Mouse (Mus musculus) MN1 (cell line): ENCODE measurements at regions not wholly inside any gene's neighbourhood (a gene's known extent, or its start where the extent isn't known, plus 50 kb on each side); places are given as distances from the start of the nearest gene placed in this dataset.

Experiments
- DNase-seq: peaks from one replicate; pipeline ENCODE4 v3.0.0-alpha.2; 2016; ENCODE audit warnings: low spot score

DNA sequence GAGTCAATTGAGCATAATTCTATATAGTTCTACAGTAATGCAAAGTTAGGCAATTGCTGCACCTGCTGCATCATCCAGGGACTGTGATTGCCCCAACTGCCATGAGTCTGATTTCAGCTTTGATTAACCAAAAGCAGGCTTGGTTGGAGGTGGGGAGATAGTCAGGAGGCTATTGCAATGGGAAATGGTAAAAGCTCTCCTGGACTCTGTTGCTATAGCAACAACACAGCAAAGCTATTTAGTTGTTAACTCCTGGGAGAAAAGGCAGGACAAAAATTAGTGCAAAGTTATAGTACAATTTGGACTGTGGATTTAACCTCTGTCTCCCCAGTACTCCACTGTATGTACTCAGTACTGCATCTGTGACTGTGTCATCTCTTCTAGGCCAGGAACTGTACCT is 51.7 kb upstream of the Rasgrf1 start:
- DNase-seq = no peak

DNA sequence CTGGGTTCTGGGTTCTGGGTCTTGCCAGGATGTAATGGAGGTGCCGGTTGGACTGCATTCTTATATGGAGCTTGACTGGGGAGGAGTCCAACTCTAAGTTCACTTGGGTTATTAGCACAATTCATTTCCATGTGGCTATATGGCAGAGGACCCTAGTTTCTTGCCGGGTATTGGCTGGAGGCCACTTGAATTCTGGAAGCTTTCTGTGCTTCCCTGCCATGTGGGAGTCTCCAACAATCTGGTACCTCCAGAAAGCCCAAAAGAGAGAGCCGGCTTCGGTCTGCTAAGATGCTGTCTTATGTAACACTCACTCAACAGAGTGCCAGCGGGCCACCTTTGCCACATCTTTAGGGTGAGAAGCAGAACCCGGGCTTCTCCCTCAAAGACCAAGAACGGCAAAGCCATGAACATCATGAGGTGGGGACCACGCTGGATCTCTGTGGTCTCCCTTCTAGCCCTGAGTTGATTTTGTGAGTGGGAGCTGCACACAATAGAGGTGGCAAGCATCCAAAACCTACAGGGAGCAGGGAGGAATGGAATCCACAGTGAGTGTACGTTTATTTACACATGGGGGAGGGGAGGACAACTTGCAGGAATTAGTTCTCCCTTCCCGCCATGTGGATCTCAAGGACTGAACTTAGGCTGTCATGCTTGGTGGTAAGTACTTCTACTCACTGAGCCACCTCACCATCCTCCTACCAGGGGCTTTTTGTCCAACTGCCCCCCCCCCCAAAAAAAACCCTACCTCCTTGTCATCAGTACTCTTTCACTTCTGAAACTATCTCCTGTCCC is 59.0 kb upstream of the Rasgrf1 start:
- no peak for DNase-seq

DNA sequence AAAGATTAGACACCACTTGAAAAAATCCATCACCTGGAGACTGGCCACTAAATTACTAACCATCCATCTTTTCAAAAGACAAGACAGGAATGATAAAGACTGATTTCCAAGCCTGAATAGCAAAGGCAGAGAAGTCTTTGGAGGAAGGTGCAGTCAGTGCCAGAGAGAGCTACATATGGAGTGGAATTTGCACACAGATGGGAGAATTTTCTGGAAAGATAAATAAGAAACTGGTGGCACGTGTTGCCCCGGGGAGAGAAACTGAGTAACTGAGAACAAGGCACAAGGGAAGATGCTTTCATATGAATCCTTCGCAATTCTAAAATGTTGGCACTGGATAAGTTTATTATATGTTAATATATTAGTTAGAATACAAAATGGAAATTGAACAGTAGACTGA is 59.8 kb upstream of the Rasgrf1 start:
- DNase-seq = no peak

DNA sequence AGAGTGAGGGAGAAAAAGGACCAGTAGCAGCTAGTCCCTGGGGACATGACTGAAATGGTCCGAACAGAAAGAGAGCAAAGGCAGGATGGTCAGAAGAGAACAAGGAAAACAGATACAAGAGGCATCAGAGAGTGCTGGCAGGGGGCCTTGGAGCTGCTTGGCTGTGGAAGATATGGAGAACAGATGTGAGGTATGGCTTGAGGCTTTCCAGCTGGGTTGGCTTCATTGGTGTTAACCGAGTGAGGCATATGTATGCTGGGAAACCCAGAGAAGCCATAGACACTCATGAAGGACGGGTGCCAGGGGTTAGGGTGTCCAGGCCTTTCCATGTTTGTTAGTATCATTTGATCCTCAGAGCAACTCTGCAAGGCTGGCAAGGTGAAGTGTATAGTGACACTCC is 61.1 kb upstream of the Rasgrf1 start:
- DNase-seq = no peak

DNA sequence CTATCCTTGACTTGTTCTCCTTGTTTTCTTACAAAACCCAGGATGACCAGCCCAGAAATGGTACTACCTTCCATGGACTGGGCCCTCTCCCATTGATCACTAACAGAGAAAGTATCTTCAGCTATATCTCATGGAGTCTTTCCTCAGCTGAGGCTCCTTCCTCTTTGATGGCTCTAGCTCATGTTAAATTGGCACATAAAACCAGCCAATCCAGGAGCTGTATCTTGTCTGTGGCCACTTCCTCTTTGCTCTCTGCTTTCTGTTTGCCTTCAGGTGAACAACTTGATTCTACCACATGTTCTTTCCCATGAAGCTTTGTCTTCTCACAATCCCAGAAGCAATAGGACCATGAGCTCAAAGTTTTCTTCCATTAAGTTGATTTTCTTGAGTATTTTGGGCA is 62.7 kb upstream of the Rasgrf1 start:
- no peak for DNase-seq

DNA sequence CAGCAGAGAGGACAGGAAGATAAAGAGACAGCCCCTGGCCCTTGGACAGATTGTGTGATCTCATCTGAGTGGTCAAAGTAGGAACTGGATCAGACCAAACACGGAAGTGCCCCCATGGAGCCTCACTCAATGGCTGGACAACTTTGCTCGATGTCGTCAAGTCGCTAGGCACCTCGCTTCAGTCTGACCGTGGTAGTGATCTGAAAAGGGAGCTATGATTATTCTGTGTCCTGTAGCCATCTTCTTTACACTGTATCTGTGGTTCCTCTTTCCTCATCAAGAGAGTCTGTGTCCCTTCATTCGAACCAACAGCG is 67.0 kb upstream of the Rasgrf1 start:
- no peak for DNase-seq

DNA sequence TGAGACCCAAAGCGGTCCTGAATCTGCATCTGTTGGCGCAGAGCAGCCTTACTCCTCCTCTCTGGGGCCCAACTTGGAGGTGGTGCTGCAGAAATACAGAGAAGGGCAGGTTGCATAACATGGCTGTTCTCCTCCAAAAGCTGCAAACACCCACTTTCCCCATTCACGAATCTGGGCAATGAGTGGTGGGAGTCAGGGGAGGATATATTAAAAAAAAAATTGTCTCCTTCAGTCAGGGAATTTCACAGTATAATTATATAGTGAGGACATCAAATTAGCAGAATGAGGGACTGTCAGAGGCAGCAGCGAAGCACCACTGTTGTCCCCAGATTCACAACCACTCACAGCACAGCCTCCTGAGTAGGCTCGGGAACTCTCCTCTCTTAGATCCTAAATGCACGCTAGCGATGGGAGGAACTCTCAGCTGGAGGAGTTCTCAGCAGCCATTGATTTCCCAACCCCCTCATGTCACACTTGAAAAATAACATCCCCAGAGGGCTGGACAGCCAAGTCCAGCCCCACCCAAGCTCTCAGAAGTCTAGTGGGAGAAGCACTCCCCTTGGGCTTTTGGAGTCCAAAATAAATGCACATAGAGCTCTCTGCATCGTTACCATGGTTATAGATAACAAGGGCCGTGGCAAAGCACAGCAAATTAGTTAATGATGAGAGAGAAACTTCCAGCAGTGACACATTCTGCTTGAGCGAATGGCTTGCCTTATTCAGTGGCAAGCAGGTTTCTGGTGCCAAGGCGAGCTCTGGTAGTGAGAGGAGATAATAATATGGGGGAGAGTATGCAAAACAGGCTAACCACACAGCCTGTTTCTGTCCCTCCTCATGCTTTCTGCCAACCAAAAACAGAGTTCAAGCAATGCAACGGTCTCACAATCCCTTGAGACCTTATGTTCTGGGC is 67.6 kb upstream of the Rasgrf1 start:
- DNase-seq = no peak

DNA sequence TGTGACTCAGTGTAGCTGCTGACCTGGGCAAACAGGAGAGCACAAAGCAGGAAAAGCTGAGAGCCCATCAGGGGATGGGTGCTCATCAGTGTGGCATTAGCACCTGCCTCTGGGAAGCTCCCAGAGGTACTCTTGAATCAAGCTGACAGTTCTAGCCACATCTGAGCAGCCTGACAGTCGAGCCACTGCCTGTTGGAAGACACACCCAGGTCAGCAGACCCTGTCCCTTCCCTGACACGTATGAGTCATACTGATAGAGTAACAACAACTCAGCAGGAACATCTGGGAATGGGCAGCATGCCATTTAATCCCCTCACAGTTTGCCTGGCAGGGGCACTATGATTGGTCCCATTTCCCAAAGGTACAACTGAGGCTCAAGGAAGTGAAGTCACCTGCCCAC is 68.3 kb upstream of the Rasgrf1 start:
- DNase-seq = no peak

DNA sequence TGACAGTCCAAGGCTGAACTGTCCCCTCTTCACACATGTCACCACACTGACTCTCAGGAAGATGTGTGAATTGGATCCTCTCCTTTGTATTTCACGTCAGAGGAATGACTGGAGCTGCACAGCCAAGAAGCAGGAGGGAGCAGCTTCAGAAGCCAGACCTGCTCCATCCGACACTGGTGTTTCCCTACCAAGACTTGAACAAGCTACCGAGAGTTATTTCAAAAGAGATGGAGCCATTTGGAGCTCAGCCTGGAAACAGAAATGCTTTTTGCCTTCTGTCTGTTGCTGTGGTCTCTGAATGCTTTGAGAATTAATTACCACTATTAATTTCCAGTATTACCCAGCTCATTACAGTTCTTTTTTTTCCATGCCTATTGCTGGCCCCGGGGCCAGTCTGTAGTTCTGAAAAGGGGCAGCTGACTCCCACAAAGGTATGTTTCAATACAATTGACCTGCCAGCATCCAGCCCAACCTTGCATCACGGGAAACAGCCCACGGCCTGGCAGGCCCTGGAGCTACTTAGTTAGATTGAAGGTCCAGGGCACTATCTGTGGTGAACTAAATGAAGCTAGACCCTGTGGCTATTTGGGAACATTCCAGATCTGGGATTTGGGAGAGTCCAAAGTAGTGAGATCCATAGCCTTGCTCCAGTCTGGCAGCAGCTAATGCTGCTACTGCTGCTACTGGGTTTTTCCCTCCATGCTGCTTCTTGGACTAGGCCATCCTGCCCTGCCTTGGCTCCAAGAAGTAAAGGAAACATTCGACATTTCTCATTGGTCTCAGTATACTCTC is 73.1 kb upstream of the Rasgrf1 start:
- no peak for DNase-seq

DNA sequence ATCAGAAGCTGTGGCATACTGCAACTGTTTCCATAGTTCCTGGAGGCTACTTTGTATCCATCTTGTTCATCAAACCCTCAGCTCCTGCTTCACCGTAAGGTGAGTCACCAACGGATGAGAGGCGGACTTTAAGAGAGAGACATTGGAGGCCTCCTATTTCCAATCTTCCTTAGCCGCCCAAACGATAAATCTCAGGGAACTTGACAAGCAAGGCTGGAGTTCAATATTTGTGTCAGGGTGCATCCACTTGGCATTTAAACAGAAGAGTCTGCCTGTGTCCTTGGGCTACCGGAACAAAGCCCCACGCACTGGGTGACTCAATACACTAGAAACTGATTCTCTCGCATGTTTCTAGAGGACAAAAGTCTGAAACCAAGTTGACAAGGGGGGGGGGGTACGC is 76.1 kb upstream of the Rasgrf1 start:
- DNase-seq = no peak

DNA sequence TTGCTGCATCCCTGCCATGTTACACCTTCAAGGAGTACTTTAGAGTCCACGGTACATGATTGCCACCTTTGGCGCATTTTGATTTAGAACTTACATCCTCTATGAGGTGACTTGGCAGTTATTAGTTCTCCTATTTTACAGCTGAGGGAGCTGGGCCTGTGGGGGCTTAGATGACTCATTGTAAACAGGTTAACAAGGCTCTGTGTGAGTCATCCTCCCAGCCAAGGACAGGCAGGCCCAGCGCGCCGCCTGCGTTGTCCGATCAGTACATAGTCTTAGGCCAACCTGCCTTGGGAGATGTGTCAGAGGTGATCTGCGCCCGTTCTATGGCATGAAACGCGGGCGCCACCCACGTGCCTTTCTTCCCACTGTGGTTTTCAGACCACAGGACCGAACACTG is 77.9 kb upstream of the Rasgrf1 start:
- DNase-seq = peak; percentile 48

DNA sequence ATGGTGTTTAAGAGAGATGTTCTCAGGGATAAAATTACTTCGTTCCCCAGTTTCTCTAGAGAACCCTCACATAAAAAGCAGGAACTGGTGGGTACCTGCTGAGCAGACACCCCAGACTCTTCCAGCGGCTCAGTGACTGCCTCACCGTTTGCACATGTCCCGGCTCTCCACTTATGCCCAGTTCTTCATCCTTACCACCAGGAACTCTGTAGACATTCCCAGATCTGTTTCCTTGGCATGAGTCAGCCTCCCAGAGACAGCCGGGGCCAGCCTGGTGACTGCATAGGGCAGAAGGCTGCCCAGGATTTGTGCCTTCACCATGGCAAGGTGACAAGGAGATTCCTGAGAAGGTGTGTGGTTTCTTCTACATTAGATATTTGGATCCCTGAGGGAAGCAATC is 81.6 kb upstream of the Rasgrf1 start:
- no peak for DNase-seq

DNA sequence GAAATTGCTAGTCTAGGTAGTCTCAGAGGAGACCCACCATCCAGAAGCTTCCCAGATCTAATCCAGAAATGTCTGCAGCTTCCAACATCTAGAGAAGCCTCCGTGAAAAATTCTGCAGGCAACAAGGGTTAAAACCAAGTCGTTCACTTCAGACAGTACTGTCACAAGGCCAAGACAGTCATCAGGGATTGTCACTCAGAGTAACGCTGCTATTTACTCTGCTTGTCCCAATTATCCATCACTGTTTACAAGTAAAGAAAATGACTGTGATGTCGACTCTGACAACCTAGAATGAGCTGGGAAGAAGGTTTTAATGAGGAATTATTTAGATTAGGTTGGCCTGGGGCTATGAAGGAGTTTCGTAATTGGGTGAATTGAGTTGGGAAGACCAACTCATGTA is 82.1 kb upstream of the Rasgrf1 start:
- no peak for DNase-seq

DNA sequence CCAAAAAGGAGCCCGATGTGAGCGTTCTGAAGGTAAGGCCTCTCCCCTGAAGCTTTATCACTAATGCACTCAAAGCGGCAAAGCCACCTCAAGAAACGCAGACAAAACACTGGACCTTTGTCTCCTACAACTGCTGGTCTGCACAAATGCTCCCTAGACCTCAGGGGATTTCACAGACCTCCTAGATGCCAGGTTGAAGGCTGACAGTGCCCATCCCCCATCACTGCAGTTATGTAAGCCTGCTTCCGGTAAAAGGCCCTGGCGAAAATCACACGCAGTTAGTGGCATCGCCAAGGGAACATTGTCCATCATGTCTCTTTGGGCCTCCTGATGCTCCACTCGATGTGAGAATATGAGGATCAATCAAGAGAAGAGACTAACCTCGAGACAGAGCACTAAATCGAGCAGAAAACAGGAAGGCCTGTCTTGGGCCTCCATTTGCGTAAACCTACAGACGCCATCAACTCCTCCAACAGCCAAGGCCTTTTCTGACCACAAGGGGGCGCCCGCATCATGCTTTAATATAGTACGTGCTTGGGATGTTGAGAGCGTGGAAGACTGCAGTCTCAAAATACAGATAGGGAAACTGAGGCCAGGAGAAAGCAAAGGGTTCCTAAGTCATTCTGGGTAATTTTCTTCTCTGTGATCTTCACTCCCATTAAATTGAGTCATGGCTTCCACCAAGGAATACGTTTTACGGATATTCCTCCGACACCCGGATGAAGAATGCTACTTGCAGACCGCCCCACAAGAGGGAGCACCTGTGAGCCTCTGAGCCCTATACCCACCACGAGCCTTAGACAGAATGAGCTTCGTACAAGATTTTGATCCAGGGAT is 82.8 kb upstream of the Rasgrf1 start:
- peak; percentile 77 for DNase-seq

DNA sequence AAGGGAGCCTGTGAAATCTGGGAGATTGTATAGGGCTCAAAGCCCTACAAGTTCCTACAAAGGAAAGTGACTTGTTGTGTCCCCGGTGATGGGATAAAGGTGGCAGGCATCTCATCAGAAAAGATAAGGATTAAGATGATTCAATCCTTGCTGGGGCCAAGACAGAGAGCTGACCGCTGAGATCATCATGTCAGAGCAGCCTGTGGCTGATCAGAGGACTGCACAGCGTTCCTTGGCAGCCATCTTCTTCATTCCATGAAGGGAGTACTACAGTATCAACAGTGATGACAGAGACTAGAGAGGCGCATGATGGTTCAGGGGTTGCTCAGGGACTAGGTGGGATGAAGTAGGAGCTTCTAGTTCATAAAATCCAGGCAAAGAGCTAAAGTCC is 83.6 kb upstream of the Ankrd34c start:
- DNase-seq = peak; percentile 59

DNA sequence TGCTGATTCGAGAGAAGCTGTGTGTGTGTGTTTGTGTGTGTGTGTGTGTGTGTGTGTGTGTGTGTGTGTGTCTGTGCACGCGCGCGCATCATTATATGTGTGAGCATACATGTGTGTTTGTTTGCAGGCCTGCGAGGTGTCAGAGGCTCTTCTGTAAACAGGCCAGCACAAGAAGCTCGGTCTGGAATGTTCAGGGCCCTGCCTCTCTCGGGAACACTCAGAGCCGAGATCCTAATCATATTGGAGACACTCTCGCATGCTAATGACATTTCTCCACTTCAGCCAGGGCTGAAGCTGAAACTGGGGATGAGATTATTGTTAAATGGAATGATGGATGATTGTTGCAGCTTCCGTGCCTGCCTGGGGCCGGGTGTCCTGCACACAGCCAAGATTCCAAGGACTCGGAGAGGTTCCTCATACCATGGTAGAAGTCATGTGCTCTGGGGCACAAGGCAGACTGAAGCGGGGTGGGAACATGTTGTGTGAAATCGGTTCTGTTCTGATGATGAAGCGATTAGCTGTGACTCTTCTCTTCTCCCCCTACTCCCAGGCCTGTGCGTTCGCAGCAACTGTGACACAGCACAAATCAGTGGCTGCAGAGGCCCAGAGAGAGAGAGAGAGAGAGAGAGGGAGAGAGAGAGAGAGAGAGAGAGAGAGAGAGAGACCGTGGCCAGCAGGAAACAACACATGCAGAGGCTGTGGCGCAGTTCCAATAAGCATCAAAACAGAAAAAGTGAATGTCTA is 83.0 kb upstream of the Ankrd34c start:
- peak; percentile 67 for DNase-seq

DNA sequence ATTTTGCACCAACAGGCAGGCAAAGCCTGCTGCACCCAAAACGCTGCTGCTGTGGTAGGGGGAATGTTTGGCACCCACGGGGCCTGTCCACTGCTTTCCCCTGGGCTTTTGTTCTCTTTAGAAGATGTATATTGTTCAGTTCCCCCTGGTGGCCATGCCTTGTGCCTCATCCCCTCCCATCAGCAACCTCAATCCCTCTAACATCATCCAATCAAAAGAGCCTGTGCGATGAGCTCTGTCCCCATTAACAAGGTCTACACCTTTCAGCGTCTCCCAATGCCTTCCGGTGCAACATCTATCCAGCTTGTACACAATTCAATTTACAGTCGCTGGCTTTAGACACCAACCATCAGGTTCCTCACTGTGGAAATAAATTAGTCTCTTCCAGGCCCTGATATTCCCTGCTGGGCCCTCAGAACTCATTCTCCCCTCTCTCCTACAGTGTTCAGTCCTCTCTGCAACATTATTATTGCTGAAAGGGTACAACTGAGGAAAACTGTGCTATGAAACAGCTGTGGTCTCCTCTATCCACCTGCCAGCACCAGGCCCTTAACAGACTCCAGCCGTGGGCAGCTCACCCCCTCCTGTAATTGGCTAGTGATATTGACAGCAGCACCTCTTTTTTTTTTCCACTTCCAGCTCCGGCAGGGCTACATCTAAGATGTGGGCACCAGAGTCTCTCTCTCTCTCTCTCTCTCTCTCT is 75.5 kb upstream of the Ankrd34c start:
- no peak for DNase-seq

DNA sequence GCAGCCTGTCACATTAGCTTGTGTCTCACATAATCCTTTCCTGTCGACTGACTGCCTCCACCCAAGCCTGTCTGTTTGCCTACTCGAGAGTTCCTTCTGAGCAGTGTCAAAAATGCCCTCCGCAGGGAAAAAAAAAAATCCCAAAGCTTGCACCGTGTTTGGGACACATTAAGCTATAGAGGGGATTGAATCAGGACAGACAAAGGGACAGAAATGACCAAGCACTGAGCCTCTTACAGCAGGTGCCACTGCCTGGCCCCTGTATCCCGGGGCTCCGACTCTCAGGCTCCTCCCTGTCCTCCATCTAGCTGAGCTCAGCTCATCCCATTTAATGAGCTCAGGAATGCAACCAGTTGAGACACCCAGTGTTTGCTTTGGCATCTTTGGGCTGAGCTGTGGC is 69.1 kb upstream of the Ankrd34c start:
- no peak for DNase-seq

DNA sequence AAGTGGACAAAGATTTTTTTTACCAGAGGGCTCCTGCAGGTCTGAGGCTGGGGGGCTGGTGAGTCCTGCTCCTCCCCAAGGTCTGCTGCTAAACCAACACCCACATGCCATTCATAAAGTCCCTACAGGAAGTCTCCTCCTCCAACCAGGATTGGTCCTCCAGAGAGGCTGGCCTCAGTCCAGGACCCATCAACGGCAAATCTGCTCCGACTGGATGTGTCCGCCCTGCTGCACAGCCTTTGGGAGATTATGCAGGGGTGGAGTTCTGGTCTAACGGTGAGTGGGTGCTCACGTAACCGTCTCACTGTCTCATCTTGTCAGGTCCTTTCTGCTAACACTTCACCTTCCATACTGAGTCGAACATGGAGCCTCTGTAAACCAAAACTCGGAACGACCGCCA is 64.4 kb upstream of the Ankrd34c start:
- no peak for DNase-seq

DNA sequence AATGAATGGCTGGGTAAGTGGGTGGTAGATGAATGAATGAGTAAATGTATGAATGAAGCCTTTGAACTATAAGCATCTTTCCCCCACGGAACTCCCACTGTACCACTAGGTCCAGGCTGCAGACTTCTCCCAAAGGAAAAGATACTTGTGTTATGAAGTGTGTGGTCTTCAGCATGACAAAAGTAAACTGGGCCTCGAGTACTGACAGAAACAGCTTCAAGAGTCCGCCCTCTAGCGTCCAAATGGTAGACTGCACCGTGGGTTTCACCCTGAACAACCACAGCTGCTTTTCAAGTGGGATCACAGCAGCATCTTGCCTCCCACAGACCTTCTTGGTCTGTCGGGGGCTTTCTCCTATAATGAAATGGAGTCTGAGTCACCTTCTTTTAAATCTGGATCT is 54.7 kb upstream of the Ankrd34c start:
- DNase-seq = peak; percentile 52

DNA sequence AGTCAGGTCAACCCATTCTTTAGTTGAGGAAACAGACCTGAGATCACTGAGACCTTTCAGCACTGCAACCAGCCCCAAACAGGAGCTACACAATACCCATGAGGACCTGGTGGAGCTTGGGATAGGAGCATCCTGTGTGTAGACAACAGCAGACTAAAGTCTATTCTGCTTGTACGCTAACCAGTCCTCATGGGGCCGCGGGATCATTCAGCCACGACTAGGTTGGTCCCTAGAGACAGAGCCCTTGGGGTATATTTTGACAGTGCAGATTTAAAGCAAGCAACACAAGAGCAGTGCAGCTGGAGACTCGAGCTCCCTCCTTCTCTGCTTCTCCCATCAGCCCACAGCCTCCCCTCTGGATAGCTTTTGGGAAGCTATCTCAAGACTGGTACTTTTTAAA is 51.7 kb upstream of the Ankrd34c start:
- no peak for DNase-seq
